Mouse (Mus musculus) ES-E14 (cell line): ENCODE results near the gene Pnpla1.

Experiments
- MAFK ChIP-seq: IDR thresholded peaks from 2 replicates; pipeline ENCODE4 v1.6.1; 2014; ENCODE audit warnings: mild to moderate bottlenecking, low read depth, low read length, inconsistent platforms; ENCODE audit not compliant: insufficient read depth
- ZC3H11A ChIP-seq: IDR thresholded peaks from 2 replicates; pipeline ENCODE4 v1.6.1; 2012; ENCODE audit warnings: low read depth, mild to moderate bottlenecking, inconsistent platforms, low read length, borderline replicate concordance

DNA sequence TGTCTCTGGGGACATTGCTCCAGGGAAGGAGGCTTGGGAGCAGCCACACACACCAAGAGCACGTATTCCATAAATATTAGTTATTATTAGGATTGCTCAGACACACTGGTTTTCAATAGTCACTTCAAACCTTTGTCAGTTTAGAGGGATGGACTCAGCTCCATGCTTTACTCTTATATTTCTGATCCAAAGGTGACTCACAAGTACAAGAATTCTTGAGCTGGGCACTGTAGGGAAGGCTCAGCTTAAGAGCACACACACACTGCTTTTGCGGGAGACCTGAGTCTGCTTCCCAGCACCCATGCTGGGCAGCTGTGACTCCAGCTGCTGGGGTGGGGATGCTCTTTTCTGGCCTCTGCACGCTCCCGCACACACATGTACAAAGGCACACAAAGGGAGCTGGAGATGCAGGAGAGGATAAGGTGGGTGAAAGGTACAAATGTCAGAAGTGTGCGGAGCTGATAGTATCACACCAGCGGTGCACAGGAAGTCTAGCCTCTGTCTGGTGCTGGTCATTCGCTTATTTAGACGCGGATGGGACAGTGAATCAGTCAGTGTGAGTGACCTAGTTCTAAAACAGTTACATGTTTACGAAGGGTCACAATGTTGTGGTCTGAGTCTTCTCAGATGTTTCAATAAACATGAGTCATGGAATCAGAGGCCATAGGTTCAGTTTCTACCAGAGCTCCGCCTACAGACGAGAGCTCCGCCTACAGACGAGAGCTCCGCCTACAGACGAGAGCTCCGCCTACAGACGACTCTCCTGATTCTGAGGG lies 73.4 kb downstream of the Pnpla1 start:
- TF ChIP-seq MAFK (no peak), ZC3H11A (no peak)
